Mouse (Mus musculus): Measurements from ENCODE around the gene Fnbp1.
"Not testable (repeated sequence)": the region's sequence is repeated elsewhere in the genome, so short reads cannot be mapped to it uniquely, and the experiment has no call there.

Gene Fnbp1

GRCm38 (mm10) chr2:31141867-31142454 is at the start of gene Fnbp1:
TSS of gene Fnbp1 (minus strand) at chr2:31142008.
- peak; percentile 84 to 86 for DNase-seq

GRCm38 (mm10) chr2:31189654-31190053 is 47.8 kb upstream of the Fnbp1 start:
- no peak for DNase-seq

- DNase-seq = no peak
Observed at GRCm38 (mm10) chr2:31188691-31189090, 46.9 kb upstream of the Fnbp1 start.

- DNase-seq = no peak
Observed at GRCm38 (mm10) chr2:31183830-31184229, 42.0 kb upstream of the Fnbp1 start.

- no peak for DNase-seq
Observed at GRCm38 (mm10) chr2:31182786-31183330, 41.0 kb upstream of the Fnbp1 start.

- no peak for DNase-seq
Observed at GRCm38 (mm10) chr2:31180081-31180551, 38.3 kb upstream of the Fnbp1 start.

GRCm38 (mm10) chr2:31179471-31179870 is 37.7 kb upstream of the Fnbp1 start:
- peak; percentile 15 to 25 for DNase-seq

GRCm38 (mm10) chr2:31178593-31178992 is 36.8 kb upstream of the Fnbp1 start:
- not testable (repeated sequence) for DNase-seq

GRCm38 (mm10) chr2:31173290-31173689 is 31.5 kb upstream of the Fnbp1 start:
- DNase-seq = no peak

- DNase-seq = no peak
Observed at GRCm38 (mm10) chr2:31172536-31172935, 30.7 kb upstream of the Fnbp1 start.

- no peak for DNase-seq
Observed at GRCm38 (mm10) chr2:31172001-31172400, 30.2 kb upstream of the Fnbp1 start.

- DNase-seq = no peak
Observed at GRCm38 (mm10) chr2:31170164-31170563, 28.4 kb upstream of the Fnbp1 start.

GRCm38 (mm10) chr2:31169001-31169400 is 27.2 kb upstream of the Fnbp1 start:
- DNase-seq = no peak

- not testable (repeated sequence) for DNase-seq
Observed at GRCm38 (mm10) chr2:31167571-31167970, 25.8 kb upstream of the Fnbp1 start.

GRCm38 (mm10) chr2:31165529-31165928 is 23.7 kb upstream of the Fnbp1 start:
- no peak for DNase-seq

GRCm38 (mm10) chr2:31164841-31165455 is 23.1 kb upstream of the Fnbp1 start:
- DNase-seq = no peak

- DNase-seq = no peak
Observed at GRCm38 (mm10) chr2:31163361-31164118, 21.7 kb upstream of the Fnbp1 start.

GRCm38 (mm10) chr2:31161620-31162019 is 19.8 kb upstream of the Fnbp1 start:
- no peak for DNase-seq

- no peak for DNase-seq
Observed at GRCm38 (mm10) chr2:31160147-31160920, 18.5 kb upstream of the Fnbp1 start.

GRCm38 (mm10) chr2:31156846-31157245 is 15.0 kb upstream of the Fnbp1 start:
- no peak for DNase-seq

GRCm38 (mm10) chr2:31151892-31152812 is 10.3 kb upstream of the Fnbp1 start, which contains the start of gene Gpr107:
TSS of gene Gpr107 (plus strand) at chr2:31152316.
- DNase-seq = peak; percentile 74 to 78

- no peak for DNase-seq
Observed at GRCm38 (mm10) chr2:31150762-31151161, 9.0 kb upstream of the Fnbp1 start.

All from thymus, adult 18-20 months (tissue).